Mouse (Mus musculus) spleen, adult 2 months (tissue): Measurements from ENCODE around the gene Egln1.

Source experiments
- CTCF ChIP-seq: fragments of 200-500 bp; IDR thresholded peaks from 2 replicates; pipeline ENCODE4 v1.5.1; 2011; ENCODE audit warnings: mild to moderate bottlenecking, inconsistent platforms; ENCODE audit not compliant: insufficient read depth, insufficient read length, insufficient replicate concordance; ENCODE audit errors: extremely low read depth
- POLR2A ChIP-seq: fragments of 200-500 bp; IDR thresholded peaks from 2 replicates; pipeline ENCODE4 v1.6.1; 2011; ENCODE audit warnings: low read depth, low read length, inconsistent platforms

DNA sequence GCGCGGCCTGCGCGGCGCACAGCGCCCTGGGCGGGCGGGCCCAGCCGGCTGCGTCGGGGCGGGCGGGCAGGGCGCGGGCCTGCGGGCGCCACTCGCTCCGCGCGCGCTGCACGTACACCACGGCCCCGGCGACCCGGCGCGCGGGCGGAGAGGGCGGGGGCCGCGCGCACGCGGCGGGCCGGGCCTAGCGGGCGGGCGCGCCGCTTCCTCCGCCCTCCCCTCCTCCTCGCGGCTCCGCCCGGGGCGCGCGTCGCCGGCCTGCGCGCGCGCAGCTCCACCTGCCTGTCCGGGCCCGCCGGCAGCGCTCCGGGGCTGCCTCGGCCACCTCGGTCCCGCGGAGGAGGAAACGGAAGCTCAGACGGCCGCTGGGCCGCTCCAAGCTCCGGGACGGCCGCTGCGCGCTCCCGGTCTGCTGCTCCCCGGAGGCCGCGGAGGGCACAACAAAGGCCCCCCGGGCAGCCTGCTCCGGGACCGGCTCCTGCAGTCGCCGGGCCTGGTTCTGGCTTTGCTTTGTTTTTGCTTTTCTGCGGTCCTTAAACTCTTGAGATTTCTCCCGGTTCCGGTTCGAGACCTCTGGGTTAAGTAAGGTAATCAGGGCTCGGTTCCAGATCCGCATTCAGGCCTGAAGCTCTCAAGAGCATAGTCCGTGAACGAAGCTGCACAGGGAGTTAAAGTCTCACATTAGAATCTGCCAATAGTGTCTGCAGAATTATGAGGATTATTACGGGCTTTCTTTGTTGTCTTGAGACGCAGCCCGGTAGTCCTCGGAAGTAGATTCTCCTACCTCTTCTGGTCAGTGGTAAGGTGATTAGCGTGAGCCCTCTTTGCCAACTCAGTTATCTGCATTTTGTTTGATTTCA, at the start of gene Egln1:
- TF ChIP-seq CTCF (no peak), POLR2A (peak; percentile 83)
